Mouse (Mus musculus): ENCODE results near the gene Cetn3. TPM values are rescaled to one million over a fixed set of nuclear protein-coding genes. Genes with fewer than 3 reads are reported as not detected.

Cetn3 gene
- 100 to 1,000 TPM; 152 to 161 TPM for total RNA-seq (2021)
- long read RNA-seq, experiment 1, transcript Cetn3-201 (5 exons, 1,226 nt): major isoform, 103 of 124 reads
- long read RNA-seq, experiment 1, partial matches to known transcripts: 8 of 124 reads
- long read RNA-seq, experiment 1, other reads (novel, unspliced or antisense): 10 of 124 reads
- long read RNA-seq, experiment 2, transcript Cetn3-201 (5 exons, 1,226 nt): major isoform, 74 of 101 reads
- long read RNA-seq, experiment 2, partial matches to known transcripts: 12 of 101 reads
- long read RNA-seq, experiment 2, other reads (novel, unspliced or antisense): 13 of 101 reads

DNA sequence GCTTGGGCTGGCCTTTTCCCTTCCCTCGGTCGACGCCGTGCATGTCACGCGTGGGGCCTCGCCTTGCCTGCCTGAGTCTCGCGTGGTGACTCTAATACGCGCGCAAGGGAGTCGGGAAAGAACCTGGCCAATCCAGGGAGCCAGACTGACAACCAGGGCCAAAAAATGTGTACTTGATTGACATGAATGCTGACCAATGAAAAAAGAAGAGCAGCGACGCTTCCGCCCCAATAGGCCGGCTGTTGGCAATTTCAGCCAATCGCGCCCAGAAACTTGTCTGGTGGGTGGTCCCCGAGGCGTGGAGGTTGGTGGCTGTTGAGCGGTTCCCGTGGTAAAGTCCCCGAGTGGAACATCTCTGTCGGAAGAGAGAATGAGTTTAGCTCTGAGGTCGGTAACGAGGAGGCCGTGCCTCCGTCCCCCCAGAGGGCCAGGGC is at the start of gene Cetn3:
TSS of gene Cetn3 (plus strand) at position 107 of the 434 bp plus-strand sequence.
- peak; percentile 95 to 98 for DNase-seq (ENCODE audit: low spot score in 2 of 2)
- intact Hi-C loops (cut with DNase I): loop anchor here (10.0 kb wide), 3 partner anchors 1122 to 1742 kb away; no protein-coding TSS in a partner anchor

DNA sequence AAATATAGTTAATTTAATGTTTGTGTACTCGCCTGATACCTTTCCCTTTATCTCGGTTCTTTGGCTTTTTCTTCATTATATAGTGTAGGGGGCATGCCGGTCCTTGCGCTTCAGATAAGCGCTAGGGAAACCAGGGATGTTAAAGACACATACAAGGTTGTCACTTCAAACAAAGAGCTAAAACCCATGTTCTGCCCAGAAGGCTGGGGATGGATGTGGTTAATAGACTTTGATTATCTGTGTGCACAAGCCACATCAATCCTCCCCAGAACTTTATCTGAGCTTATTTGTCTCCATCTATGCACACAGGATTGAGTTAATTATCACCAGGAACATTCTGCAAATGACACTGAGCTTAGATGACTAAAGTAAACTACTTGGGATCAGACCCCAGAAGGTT is 46.3 kb upstream of the Cetn3 start:
- intact Hi-C loops (cut with DNase I): no loop called here
- DNase-seq (ENCODE audit: low spot score in 2 of 2): no peak

DNA sequence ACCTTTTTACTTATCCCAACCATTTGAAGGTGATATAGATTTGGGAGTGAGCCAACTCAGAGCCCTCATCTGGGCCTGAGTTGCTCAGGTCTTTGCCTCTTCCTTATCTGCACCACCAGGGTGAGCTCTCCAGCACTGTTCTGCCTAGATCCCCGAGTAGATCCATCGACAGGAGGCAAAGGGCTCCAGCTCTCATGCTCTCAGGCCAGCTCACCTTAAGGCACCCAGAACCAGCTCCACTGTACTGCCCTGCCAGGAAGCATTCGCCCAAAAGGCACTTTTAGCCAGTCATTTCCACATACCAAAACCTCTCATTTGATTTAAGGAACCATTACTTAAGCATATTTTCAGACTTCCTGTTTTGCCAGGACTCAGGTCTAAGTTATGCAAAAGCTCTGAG is 42.0 kb upstream of the Cetn3 start:
- no peak for DNase-seq (ENCODE audit: low spot score in 2 of 2)
- intact Hi-C loops (cut with DNase I): no loop called here

DNA sequence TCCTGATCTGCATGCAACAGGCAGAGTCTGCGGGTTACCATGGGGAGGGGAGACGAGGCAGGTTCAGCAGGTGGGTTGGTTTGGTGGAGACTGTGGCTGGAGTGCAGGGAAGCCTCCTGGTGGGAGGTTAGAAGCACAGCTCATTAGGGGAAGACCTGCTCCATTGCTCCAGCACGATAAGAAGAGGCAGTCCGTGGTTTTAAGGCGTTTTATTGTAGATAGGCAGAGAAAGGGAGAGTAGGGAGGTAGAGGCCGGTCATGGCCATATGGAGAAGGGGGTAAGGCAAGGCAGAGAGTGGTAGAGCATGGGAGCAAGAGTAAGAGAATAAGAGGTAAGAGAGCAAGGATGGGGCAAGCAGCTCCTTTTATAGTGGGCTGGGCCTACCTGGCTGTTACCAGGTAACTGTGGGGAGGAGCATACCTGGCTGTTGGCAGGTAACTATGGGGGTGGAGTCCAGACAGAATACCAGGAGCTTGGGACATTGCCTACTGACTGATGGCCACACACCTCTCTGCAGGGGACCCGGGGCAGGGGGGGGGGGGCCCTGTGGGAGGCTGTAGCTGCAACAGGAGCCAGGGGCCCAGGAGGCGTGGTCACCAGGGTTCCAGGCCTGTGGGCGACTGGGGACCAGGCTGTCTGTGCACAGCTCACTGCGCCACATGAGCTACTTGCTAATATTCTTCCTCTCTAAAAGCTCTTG is 39.3 kb upstream of the Cetn3 start:
- no peak for DNase-seq (ENCODE audit: low spot score in 2 of 2)
- intact Hi-C loops (cut with DNase I): no loop called here

DNA sequence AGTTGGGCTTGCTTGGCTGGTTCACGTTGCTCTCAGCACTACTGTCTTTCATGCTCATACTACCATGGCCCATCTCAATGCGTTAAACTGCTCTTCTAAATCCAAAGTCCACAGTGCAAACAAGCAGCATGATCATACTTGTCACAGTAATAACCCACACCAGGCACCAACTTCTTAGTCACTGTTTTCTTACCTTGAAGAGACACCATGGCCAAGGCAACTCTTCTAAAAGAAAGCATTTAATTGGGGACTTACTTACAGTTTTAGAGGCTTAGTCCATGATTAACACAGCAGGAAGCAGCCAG is 38.8 kb upstream of the Cetn3 start:
- DNase-seq (ENCODE audit: low spot score in 2 of 2): no peak
- intact Hi-C loops (cut with DNase I): no loop called here

DNA sequence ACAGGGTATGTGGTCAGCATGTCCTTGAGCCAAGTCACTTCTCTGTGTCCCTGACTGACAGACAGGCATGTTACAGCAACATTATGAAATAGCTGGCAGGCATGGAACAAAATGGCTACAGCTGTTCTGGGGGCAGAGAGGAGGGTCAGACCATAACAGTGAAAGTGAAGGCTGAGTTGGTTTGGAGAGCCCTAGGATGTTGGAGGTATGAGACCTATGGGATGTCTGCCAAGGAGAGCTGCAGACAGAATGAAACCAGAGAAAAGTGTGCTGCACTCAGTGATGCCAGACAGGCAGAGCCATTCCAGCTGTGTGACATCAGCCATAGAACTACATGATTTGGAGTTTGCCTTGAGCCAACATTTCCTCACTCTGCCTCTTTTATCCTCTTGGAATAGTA is 28.0 kb upstream of the Cetn3 start:
- no peak for DNase-seq (ENCODE audit: low spot score in 2 of 2)
- intact Hi-C loops (cut with DNase I): no loop called here

DNA sequence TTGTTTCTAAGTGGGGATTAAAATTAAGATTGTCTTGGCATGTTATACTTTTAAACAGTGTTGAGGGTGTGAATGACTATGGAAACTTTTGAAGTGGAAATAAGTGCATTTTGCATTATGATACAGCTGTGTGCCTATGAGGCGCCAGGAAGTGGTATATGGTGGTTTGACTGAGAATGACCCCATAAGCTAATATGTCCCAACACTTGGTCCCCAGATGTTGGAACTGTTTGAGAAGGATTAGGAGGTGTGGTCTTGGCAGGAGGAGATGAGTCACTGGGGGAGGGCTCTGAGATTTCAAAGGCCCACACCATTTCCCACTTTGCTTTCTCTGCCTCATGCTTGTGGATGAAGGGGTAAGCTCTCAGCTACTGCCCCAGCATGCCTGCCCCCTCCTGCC is 27.6 kb upstream of the Cetn3 start:
- DNase-seq (ENCODE audit: low spot score in 2 of 2): no peak
- intact Hi-C loops (cut with DNase I): no loop called here

DNA sequence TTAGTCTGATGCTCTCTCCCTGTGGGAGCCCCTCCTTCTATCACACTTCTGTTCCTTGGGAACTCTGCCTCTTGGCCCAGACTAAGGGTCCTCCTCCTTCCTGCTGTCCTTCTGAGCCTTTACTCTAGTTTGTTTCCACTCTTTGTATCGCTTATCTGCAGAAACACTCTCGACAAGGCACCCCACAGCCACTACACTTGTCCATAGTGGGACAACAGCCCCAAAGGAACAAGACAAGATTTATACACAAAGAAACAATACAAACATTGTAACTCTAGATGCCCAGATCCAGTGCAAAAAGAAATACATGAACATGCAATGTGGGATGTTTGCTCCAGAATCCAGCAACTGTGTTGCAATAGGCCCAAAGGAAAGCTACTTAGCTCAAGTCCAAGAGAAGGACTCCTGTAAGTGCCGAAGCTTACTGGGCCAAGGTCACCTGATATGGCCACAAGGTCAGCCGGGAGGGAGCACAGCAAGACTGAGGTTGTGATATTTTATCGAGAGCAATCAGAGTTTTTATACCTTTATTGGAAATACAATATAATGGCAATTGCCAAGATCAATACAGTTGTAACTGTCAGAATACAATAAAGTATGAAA is 25.7 kb upstream of the Cetn3 start:
- intact Hi-C loops (cut with DNase I): no loop called here
- DNase-seq (ENCODE audit: low spot score in 2 of 2): no peak

DNA sequence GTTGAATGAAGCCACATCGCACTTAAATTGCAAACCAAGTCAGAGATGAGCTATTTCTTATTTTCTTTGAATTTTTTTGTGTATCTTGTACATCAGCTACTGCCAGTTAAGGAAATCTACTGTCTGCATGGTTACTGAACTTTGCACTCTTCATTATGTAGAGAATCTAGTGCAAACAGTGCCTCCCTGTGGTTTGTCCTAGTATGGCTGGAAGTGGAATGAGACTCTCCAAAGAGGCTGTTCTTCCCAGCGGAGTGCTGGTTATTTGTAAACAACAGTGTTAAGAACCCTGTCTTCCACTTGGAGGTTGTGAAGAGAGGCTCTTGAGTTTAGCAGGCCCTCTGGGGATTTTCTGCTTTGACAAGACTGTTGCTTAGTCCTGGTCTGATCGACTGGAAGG is 22.5 kb upstream of the Cetn3 start:
- intact Hi-C loops (cut with DNase I): loop anchor here (1.0 to 10.0 kb wide), 5 partner anchors 48 to 1894 kb away; partner anchors contain the start of genes Mblac2 and Polr3g

DNA sequence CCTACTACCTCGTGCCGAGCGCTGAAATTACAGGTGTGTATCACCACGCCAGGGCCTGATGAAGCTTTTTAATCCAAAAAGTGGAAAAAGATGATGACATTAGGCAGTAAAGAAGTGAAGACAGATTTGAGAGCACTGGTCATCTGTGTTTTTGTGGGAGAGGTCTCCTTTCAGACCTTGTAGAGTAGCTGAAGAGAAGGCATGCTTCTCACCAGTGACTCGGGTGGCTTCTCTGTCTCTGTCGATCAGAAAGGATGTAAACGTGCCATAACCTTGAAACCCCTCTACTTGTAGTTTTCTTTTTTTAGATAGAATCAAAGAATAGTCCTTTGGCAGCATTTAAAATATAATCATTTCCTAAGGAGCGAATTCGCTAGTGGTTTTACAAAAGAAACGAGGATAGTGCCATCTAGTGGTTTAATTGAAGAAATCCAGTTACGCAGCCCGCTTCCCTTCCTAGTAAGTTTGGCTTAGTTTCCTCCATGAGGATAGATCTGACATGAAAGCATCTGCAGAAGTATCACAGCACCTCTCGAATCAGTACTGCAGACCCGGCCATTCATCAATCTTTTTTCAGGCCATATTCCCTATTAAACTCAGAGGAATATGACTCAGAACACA is 21.2 kb upstream of the Cetn3 start:
- intact Hi-C loops (cut with DNase I): loop anchor here (5.0 to 10.0 kb wide), 4 partner anchors 49 to 1893 kb away; partner anchors contain the start of genes Mblac2 and Polr3g
- peak; percentile 72 to 80 for DNase-seq (ENCODE audit: low spot score in 2 of 2)

More for the DNA sequence above, 22.5 kb upstream of the Cetn3 start:
- peak; percentile 45 to 56 for DNase-seq (ENCODE audit: low spot score in 2 of 2)

DNA sequence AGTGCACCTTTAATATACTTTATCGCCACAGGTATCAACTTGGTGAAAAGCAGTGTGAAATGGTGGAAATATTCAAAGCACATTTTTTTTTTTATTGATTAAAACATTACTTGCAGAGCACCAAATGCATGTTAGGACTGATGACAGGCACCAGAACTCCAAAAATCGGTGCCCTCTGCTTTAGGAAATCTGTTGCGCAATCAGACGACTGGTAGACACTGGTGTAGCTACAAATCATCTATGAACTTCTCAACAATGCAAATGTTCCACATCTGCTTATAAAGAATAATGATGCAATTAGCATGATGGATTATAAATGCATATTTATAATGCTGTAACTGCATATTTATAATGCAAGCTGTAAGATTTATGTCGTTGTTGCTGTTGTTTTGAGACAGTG is 18.7 kb upstream of the Cetn3 start:
- intact Hi-C loops (cut with DNase I): loop anchor here (5.0 to 10.0 kb wide), 4 partner anchors 52 to 1891 kb away; partner anchors contain the start of genes Mblac2 and Polr3g

DNA sequence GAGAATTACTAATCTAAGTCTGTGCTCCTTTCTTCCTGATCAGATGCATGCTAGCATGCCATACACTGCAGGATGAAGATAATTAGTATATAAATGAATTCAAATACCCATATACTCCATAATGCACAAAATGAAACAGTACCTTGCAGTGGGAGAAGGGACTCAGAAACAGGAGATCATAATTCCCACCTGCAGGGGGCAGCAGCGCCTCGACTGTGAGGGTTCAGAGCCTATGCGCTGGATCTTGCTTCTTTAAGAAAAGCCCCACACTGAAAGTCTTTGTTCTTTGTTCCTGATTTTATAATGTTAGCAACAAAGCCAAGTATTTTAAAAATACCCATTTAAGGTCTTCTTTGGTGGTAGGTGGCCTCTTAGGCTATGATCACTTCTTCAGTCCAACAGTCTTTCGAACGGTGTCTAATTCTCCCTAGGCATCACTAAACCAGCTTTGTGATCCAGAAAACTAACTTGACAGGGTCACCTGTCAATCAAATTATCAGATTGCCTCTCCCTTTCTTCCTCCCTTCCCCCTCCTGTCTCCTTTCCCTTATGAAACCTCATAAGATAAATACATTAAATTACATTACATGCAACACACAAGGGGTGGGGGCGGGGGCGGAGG is 15.7 kb upstream of the Cetn3 start:
- intact Hi-C loops (cut with DNase I): loop anchor here (10.0 kb wide), 1 partner anchor 1888 kb away; no protein-coding TSS in a partner anchor
- DNase-seq (ENCODE audit: low spot score in 2 of 2): peak; percentile 91 to 94

More for the DNA sequence above, 18.7 kb upstream of the Cetn3 start:
- DNase-seq (ENCODE audit: low spot score in 2 of 2): no peak

DNA sequence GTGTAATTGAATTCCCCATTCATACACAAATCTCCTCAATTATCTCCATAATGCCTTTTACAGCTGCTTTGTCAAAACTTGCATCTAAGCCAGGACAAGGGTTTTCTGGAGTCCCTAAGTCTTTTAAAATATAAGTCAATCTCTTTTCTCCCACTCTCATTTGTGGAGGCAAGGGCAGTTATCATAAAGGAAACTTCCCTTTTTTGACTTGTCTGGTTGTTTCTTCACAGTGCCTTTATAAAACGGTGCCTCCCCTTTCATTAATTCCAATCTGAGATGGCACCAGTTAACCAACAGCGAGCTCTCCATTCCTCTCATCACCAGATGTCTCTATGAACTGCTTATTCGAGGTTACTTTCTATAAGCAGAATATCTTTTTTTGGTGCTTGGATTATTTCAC is 6.7 kb upstream of the Cetn3 start:
- intact Hi-C loops (cut with DNase I): no loop called here
- DNase-seq (ENCODE audit: low spot score in 2 of 2): no peak

DNA sequence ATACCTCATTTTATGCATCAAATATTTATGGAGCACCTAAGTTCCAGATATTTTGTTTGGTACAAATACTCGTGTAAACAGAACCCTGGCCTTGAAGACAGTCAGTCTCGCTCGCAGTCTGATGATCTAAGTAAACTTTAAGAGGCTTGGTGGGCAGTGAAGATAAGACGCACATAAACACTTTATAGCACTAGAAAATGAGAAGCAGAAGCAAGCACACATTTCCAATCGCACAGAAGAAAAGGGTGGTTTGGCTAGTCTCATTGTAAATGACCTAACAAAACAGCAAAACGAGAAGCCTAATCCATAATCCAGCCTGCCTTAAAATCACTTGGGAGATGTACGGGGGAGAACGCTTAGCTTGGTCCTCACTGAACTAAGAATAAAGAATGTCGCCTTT is 402 bp upstream of the Cetn3 start:
- intact Hi-C loops (cut with DNase I): loop anchor here (10.0 kb wide), 3 partner anchors 1122 to 1742 kb away; no protein-coding TSS in a partner anchor
- no peak for DNase-seq (ENCODE audit: low spot score in 2 of 2)

DNA sequence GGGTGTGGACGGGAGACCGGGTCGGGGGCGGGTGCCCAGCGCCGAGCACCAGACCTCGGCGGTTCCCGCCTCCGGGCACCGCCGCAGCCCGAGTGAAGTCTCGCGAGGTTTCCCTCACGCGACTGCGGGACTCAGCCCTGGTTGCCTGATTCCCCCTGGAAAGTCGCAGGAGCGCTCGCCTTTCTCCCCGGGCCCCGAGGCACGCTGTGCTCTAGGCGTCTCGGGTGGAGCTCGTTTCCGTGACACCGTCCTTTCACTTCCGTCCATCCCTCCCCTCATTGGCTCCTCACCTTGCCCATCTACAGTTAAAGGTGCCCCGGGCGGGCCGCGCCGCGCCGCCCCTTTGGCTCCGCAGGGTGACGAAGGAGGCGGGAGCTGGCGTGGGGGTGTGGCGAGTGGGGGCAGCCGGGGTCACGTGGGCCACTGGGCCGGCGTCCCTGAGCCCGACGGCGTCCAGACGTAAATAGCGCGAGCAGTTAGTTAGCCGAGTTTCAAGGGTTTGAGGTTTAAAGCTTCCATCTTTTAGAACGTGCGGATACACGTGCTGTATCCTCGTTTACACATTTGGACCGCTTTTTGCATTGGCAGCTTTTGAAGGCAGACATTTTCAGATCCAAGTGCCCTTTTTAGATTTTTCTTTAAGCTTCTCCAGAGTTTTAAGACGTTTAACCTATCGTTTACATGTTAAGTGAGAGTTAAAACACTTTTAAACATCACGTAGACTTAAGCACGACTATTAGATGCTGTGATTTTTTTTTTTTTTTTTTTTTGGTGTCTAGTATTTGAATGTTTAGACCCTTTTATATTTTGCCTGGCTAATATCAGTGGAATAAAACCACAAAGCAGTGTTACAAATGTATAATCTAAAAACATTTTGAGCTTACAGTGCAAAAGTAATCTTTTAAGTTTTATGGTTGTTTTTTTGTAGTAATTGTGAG is 797 bp downstream of the Cetn3 start:
- intact Hi-C loops (cut with DNase I): loop anchor here (10.0 kb wide), 3 partner anchors 1121 to 1741 kb away; no protein-coding TSS in a partner anchor
- peak; percentile 96 to 98 for DNase-seq (ENCODE audit: low spot score in 2 of 2)

DNA sequence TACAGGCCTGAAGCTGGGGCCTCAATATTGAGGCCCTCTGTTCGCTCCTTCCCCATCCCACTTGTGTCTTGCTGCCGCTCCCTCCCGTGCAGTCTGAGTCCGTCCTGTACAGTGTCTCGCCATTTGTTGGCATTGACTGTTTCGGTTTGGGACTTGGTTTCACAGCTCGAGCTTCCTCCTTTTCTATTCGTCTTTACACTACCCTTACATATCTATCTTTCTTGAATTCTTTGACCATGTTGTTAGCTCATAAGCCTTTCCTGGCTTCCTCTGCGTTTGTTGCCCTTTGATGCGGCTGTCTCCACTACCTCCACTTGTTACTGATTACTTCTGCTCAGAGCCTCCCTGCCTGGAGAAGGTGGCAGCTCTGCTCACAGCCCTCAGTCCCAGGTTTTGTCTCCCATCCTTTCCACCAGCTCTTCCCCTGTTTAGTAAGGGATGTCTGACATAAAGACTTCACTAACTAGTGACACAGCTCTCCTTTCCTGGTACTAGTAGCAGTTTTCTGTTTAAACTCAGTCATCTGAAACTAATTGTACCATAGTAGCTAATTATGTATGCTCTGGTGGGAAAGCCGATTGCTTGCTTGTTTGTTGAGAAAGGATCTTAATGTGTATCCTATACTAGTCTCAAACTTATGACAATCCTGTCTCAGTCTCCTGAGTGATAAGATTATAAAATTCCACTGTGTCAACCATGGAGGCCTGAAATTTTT is 3.0 kb downstream of the Cetn3 start:
- peak in 1 of 2 experiments; percentile 30 for DNase-seq (ENCODE audit: low spot score in 2 of 2)
- intact Hi-C loops (cut with DNase I): loop anchor here (2.0 to 10.0 kb wide), 4 partner anchors 157 to 1739 kb away; no protein-coding TSS in a partner anchor

DNA sequence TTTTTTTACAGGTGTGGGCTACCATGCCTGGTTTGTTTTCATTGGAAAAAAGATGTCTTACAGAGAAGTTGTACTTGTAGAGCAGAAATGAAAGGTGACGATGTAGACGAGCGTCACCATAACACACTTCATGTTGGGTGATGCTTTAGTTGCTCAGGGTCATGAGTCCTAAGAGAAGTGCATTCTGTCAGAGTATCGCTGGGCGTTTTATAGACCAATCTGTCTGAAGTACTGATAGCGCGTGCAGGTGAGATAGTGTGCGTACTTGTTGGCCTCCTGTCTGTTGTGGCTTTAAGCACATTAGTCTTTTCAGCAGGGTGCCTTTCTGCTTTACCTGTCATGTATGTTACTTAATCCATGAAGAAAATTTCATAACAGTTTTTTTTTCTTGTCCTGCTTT is 7.3 kb downstream of the Cetn3 start:
- intact Hi-C loops (cut with DNase I): no loop called here
- DNase-seq (ENCODE audit: low spot score in 2 of 2): no peak

DNA sequence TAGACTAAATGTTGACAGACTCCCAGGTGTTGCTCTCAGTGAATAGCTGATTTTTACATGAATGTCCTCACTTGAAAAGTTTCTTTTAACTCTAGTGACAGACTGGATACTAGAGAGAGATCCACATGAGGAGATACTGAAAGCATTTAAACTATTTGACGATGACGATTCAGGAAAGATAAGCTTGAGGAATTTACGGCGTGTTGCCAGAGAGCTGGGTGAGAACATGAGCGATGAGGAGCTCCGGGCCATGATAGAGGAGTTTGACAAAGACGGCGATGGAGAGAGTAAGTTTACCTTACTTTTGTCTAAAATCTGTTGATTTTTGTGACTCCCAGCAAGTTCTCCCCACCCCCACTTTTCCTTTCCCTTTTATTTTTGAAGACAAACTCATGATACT is 9.0 kb downstream of the Cetn3 start:
- intact Hi-C loops (cut with DNase I): no loop called here
- DNase-seq (ENCODE audit: low spot score in 2 of 2): no peak

Data from left cerebral cortex, postnatal 14 days (tissue).